Mouse (Mus musculus): ENCODE results near the gene Ncapd3. TPM values are rescaled to one million over a fixed set of nuclear protein-coding genes. Genes with fewer than 3 reads are reported as not detected.

Ncapd3 gene
- total RNA-seq, 1 experiment from 2014 or later, result 20.2 TPM

GRCm38 (mm10) chr9:27043892-27044291 is 13.9 kb downstream of the Ncapd3 start:
- DNase-seq, result no peak

DNA sequence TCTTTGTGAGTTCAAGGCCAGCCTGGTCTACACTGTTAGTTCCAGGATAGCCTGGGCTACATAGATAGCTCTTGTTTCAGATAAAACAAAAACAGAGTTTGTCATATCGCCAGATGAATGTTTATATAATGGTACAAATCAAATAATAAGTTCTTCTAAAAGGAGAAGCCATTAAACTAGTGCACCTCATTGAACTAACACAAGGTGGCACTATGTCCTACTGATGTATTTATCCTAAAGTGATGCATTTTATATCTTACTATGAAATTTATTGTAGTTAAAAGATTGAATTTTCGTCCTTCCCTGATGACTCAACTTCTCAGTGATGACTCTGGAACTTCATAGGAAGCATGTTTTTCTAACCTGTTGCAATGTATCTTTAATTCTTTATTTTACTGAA is 19.5 kb downstream of the Ncapd3 start:
- no peak for DNase-seq

- DNase-seq, result no peak
Observed at GRCm38 (mm10) chr9:27058341-27058740, 28.4 kb downstream of the Ncapd3 start.

DNA sequence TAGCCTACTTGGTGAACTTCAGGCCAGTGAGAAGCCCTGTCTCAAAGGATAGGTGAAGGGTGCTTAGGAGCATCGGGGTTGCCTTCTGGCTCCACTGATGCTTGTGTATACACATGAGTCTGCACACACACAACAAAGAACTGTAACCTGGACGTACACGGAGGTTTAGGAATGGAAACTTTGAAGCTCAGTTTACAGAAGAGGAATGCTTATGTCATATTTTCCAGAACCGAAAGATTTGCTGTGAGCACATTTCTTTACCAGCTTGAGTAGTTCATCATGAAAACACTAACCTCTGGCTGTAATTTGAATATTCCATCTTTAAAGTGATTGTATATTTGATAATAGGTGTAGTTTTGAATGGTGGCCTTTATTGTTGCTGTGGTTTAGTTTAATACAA is 40.9 kb downstream of the Ncapd3 start:
- no peak for DNase-seq

DNA sequence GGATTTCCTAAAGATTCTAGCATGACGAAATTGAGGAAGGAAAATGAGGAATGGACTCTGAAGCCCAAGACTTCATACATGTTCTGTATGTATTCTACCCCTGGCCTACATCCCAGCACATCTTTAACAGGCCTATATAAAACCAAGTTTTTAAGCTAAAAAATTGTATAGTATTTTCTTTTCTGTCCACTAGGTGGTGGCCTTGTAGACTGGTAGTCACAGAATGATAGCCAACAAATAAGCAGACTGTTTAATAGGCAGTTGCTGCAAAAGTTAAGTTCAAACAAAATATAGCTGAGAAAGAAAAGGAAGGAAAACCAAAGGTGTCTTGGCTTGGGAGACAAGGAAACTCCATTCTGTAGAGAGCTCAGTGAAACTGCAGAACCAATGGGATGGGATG is 44.7 kb downstream of the Ncapd3 start:
- no peak for DNase-seq

DNA sequence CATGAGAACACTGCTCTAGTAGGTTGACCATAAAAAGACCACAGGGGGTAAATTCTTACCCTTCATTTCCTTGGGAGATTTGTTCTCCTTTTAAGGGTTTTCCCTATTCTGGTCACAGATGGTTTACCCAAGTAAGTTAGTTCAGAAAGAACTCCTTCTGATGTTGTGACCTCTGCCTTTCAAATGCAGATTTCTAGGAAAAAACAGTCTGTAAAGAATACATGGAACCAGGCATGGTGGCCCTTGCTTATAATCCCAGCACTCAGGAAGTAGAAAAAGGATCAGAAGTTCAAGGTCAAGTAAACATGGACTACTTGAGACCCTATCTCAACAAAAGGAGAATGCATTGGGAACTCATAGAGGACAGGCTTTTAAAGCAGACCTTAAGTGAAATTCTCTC is 45.8 kb downstream of the Ncapd3 start:
- no peak for DNase-seq

- DNase-seq, result no peak
Observed at GRCm38 (mm10) chr9:27086256-27086655, 56.3 kb downstream of the Ncapd3 start.

DNA sequence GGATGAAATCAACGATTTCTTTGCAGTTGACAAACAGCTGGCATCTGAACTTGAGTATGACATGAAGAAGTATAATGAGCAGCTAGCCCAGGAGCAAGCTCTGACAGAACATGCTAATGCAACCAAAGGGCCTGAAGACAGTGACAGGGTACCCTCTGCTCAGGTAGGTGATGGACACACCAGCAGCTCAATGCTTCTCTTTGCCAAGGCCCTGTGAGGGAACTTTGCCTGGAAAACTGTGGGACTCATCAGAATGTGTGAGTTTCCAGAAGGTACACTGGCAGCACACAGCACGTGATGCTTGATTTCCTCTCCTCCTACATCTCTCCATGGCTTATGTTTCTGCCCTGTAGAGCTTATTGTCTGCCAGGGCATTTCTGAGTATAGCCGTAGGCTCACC is 57.4 kb downstream of the Ncapd3 start:
- DNase-seq, result no peak

GRCm38 (mm10) chr9:27090134-27090533 is 60.2 kb downstream of the Ncapd3 start:
- DNase-seq, result no peak

DNA sequence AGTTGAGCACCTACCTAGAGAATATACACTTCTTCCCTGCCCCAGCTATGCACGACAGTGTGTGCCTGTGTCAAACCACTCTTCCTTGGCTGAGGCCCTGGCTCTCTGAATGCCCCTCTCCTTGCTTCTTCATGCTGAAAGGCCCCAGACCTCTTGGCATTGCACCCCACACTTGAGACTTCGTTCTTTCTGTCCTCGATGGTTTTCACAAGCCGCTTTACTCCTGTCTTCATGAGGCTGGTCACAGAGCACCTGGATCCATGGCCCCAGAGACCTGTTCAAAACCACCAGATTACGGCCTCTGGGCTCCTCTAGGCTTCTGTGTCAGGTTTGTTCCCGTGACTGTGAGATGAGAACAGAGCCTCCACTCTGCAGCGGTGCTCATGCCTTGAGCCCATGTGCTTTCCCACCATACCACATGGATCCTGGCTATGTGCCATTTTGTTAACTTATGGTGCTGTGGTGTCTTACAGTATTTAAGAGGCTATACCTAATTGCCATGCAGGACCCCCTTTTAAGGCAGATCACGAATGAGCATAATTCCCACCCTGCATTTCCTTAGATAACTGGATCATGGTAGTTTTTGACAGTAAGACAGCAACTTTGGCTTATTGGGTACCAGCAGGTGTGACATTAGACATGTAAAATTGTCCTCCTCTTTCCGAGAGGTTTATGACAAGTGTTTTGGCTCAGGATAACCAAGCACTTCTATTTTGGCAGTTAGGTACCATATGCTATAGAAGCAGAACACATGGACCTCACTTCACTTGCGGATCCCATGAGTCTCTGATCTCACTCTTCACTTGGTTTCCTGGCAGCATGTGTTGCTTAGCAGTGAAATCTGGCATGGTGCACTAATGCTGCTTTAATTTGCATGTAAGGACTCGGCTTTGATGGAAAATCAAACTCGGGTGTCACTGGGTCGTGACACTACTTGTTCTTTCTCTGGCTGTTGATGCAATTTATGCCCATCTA is 61.1 kb downstream of the Ncapd3 start:
- DNase-seq, result no peak

DNA sequence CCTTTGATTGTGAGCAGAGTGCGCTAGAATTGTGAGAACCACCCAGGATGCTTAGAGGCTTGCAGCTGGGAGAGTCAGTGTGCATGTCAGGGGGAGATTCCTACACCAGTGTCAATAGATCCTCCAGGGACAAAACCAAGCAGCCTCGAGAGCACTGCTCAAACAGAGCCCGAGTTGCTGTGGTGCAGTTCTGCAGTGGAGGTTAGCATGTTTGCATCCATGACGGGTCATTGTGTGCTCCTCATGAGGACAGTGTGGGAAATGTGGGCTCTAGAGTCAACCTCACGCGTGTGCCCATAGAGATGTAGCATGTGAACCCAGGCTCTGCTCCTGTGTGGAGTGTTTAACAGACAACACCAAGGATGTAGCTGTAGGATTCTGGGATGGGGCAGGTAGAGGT is 62.9 kb downstream of the Ncapd3 start:
- DNase-seq, result no peak

DNA sequence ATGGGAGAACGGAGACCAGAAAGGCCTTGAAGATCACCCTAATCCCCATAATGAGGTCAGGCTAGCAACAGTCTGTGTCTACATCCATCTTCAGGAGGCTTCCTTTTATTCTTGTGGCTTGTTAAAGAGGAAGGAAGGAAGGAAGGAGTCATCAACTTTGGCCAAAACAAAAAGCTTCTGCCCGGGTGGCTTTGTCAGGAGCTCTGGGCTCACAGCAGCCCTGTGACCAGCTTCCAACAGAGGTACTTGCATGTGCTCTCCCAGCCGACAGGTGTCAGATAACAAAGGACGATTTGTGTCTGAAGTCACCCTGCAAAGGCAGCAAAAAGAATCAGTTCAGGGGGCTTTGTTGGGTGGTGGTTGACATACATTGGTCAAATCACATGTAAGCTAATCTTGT is 68.1 kb downstream of the Ncapd3 start:
- DNase-seq, result peak; percentile 22

DNA sequence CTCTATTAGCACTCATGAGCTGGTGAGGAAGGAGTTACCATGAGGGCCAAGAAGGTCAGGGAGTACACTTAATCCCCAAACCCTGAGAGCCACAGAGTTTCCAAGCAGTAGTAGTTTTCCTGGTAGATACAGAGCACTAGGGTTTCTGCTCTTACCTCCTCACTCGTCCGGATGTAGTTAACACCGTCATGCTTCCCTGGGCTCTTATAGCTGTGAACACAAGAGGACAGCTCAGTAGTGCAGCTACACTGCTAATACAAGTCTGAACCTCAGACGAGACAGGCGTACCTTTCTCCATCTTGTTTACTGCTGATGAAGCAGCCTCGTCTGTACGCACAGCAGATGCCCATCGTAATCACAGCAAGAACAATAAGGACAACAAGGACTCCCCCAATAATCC is 68.6 kb downstream of the Ncapd3 start:
- DNase-seq, result no peak

DNA sequence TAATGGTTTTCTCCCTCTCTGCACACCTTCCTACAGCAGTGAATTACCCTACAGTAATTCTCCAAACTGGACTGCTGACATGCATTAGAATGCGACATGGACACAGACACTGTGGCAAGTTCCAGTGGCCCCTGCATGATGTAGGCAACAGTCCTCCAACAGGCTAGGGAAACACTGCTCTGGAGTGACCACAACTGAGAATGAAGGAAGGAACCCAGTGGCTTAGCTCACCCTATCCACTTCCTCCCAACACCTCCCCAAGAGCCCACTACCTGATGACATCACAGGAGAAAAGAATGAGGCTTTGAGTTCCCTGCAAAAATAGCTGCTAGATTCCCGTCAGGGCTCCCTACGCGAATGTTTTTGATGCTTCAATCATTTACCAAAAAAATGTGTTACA is 69.5 kb downstream of the Ncapd3 start:
- no peak for DNase-seq

DNA sequence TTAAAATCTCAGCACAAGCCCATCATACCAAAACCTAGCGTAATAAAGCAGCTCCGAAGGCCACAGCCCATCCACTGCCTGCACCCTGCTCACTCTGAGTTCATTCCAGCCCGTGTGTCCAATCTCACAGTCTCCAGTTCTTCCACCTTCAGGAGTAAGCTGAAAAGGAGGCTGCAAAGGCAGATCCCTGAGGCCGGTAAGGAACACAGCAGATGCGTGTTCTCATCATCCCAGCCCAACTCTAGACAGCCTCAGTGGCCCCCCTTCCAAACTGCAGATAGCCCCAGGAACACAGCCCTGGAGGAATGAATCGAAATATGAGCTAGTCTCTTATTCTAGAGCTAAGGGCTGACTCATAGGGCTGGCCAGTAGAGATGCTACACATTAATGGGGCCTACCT is 71.5 kb downstream of the Ncapd3 start:
- no peak for DNase-seq

- peak; percentile 75 for DNase-seq
Observed at GRCm38 (mm10) chr9:27106081-27106480, 76.1 kb downstream of the Ncapd3 start.

GRCm38 (mm10) chr9:27108451-27108850 is 78.5 kb downstream of the Ncapd3 start:
- DNase-seq, result no peak

DNA sequence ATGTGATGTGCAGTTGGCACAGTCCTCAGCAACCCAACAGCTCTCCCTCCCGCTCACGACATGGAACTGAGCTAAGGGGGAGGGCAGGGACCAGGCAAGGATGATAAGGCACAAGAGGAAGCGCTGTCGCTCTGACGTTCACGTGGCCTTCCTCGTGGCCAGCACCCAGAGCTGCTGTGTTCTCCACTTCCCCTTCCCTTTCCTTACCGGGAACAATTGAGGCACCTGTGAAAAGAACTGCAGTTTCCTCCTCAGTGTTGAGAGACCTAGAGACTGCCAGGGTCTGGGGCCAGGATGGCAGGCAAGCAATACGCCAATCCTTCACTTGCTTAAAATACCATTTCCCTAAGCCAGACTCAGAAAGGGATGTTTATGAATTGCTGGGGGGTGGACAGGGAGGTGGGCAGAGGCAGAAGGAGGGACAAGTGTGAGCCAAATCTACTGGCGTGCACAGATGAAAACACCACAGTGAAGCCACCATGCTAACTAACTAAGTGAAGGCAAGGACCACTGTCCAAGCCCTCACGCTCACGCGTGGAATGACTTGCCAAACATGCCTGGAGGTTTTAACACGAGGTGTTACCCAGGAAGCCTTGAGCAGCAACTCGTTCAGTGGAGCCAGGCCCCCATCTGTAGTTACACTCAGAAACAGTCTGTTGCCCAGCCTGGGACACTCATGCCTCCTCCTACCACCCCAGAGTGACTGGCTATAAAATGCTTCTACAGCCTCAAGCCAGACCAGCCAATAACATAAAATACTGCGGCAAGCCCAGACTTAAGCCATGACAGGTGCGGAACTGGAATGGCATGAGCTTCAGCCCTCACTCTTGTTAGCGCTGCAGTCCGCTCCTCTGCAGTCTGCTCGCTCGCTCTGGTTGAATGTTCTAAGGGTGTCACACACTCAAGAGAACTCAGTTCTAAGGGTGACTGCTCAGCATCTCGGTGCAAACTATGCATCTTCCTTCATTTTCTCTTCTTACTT is 79.8 kb downstream of the Ncapd3 start:
- DNase-seq, result peak; percentile 76

DNA sequence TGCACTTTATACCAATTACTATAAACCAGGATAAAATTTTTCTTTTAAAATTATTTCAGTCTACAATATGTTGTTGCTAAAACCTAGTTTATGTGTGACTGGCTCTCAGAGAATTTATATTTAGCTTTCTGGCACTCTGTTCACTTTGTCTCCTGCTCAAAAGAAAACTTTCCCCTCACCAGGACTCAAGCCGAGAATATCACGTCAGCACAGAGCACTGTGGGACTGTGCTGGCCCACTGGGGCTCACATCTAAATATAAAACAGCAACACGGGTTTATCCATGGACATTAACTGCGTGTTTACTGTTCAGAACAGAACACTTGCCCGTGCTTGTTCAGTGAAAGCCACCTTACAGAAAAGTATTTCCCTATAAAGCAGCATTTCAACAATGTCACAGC is 80.7 kb downstream of the Ncapd3 start:
- DNase-seq, result no peak

- DNase-seq, result peak; percentile 24
Observed at GRCm38 (mm10) chr9:27111756-27112155, 81.8 kb downstream of the Ncapd3 start.

GRCm38 (mm10) chr9:27121254-27121653 is 91.3 kb downstream of the Ncapd3 start:
- no peak for DNase-seq

DNA sequence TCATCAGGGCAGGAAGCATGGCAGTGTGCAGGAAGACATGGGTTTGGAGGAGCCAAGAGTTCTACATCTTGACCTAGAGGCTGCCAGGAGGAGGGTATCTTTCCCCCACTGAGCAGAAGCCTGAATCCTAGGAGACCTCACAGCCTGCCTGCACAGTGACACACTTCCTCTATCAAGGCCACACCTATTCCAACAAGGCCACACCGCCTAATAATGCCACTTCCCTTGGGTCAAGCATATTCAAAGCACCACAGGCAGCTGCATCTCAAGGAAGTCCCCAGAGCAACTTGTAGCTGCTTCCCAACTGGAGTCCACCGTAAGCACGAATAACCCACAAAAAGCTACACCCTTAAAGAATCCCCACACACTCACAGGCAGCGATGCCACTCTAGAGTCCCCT is 92.1 kb downstream of the Ncapd3 start:
- DNase-seq, result no peak

GRCm38 (mm10) chr9:27122963-27123362 is 93.0 kb downstream of the Ncapd3 start:
- no peak for DNase-seq
